Mouse (Mus musculus) thymus, adult 2 months (tissue): ENCODE measurements around the gene Sult1a1. TPM values are rescaled to one million over a fixed set of nuclear protein-coding genes. Genes with fewer than 3 reads are reported as not detected.

Source experiments
- DNase-seq: peaks from one replicate; pipeline ENCODE4 v3.0.0; 2021
- H3K27ac ChIP-seq: fragments of 200-500 bp; 2 replicates; pipeline ENCODE4 v1.5.1; 2012; ENCODE audit warnings: low read length, control low read depth; ENCODE audit not compliant: control insufficient read depth, insufficient read depth
- H3K27me3 ChIP-seq: fragments of 200-500 bp; 2 replicates; pipeline ENCODE4 v1.6.1; 2012; ENCODE audit warnings: mild to moderate bottlenecking, low read length, moderate library complexity, mixed read lengths; ENCODE audit not compliant: control insufficient read depth, insufficient read depth
- H3K36me3 ChIP-seq: fragments of 200-500 bp; 2 replicates; pipeline ENCODE4 v1.6.1; 2012; ENCODE audit warnings: mild to moderate bottlenecking, low read length, moderate library complexity; ENCODE audit not compliant: control insufficient read depth, insufficient read depth
- H3K4me1 ChIP-seq: fragments of 200-500 bp; replicated peaks from 2 replicates; pipeline ENCODE4 v1.6.1; 2012; ENCODE audit warnings: low read length; ENCODE audit not compliant: control insufficient read depth, insufficient read depth
- H3K4me3 ChIP-seq: fragments of 200-500 bp; 2 replicates; pipeline ENCODE4 v1.5.1; 2012; ENCODE audit warnings: mild to moderate bottlenecking, low read length, control low read depth, moderate library complexity; ENCODE audit not compliant: control insufficient read depth, insufficient read depth
- CTCF ChIP-seq: fragments of 200-500 bp; IDR thresholded peaks from 2 replicates; pipeline ENCODE4 v1.5.1; 2012; ENCODE audit warnings: mild to moderate bottlenecking, control low read depth, low read length, moderate library complexity, borderline replicate concordance; ENCODE audit not compliant: control insufficient read depth, poor library complexity, insufficient read depth; ENCODE audit errors: extremely low read depth
- POLR2A ChIP-seq: fragments of 200-500 bp; IDR thresholded peaks from 2 replicates; pipeline ENCODE4 v1.6.1; 2012; ENCODE audit warnings: mild to moderate bottlenecking, low read length, control low read depth, moderate library complexity; ENCODE audit not compliant: control insufficient read depth, poor library complexity, insufficient read depth; ENCODE audit errors: extremely low read depth
- WGBS: fragments of 180-500 bp; shearing (Covaris S2); methylation state at CpG from one replicate; pipeline ENCODE4 v1.1.7; 2018; 5-methylcytosine and 5-hydroxymethylcytosine counted together
- polyA plus RNA-seq: library from polyadenylated mRNA; depleted of rRNA; stranded (reverse); fragments of >200 nt; gene quantifications from 2 replicates; pipeline ENCODE4 v1.2.3, GENCODE M21; 2012

Sult1a1 gene
- polyA plus RNA-seq, 1 experiment = 14.8 TPM

DNA sequence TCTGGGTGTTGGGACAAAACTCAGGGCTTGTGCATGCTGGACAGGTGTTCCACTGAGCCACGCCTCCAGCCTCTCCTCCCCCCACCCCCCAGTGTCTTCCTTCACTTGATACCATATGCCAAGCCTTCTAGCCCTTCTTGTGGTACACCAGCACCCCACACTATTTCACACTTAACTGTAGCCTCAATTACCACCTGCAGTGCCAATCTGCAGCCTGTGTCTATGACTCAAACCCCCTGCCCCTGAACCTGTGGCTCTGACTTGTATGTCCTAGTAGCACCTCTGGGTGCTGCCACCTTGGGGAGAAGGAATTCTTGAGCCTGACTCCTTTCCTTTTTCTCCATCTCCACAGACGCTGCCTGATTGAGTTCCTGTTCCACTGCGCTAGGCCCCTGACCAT lies 35.7 kb upstream of the Sult1a1 start:
- H3K27me3 ChIP-seq = no peaks in the 10 kb centered on the region
- peak; percentile 52 for DNase-seq
- 54% methylated on average over 3 of the region's 3 CpGs for WGBS
- TF ChIP-seq POLR2A = no peak
- TF ChIP-seq CTCF = no peak
- peaks cover 33% of the 10 kb centered on the region for H3K4me1 ChIP-seq
- no peak overlapping the region for H3K4me3 ChIP-seq
- H3K36me3 ChIP-seq = no peaks in the 10 kb centered on the region
- peak overlapping the region; percentile 73 for H3K27ac ChIP-seq

GRCm38 (mm10) chr7:126710266-126710665 lies 34.0 kb upstream of the Sult1a1 start:
- H3K36me3 ChIP-seq = no peaks in the 10 kb centered on the region
- peak overlapping the region; percentile 61; the same call in 1 of the 2 replicates for H3K27ac ChIP-seq
- peaks cover 45% of the 10 kb centered on the region for H3K4me1 ChIP-seq
- WGBS = 7% methylated on average over 4 of the region's 4 CpGs
- DNase-seq = peak; percentile 35
- H3K4me3 ChIP-seq = no peak overlapping the region
- H3K27me3 ChIP-seq = no peaks in the 10 kb centered on the region
- no peak for TF ChIP-seq CTCF
- TF ChIP-seq POLR2A = no peak

DNA sequence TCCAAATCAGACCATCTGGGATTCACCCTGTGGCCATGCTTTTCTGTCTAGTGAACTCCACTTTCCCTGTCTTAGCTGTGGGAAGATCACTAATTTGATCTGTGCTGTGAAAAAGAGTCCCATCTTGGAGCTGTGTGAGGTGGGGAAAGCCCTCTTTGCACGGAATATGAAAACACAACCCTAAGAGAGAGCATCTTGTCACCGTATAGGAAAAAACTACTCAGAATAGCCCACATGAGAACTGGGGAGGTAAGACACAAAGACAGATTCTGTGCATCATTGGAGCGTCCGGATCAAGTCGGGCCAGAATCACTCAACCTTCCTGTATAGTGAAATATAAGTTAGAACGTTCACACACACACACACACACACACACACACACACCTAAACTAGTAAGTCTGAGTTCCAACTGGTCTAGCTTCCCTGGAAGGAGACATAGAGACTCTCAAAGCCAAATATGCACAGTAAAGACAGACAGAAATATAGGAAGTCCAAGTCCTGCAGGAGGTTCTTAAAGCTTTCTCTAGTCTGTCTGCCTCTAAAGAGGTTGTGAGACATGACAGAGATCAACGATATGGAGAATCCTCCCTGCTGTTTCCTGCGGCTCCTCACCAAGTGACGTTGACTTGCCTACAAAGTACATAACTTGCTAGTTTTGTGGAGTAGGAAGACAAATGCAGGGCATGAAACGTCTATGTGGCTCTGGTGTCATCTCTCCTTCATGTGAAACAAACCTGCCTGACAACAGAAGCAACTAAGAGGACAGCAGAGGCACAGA lies 32.1 kb upstream of the Sult1a1 start:
- Histone ChIP-seq H3K4me1 (peaks cover 51% of the 10 kb centered on the region), H3K36me3 (no peaks in the 10 kb centered on the region), H3K27me3 (no peaks in the 10 kb centered on the region), H3K4me3 (no peak overlapping the region), H3K27ac (peak overlapping the region; percentile 98)
- DNase-seq = no peak
- TF ChIP-seq POLR2A (no peak), CTCF (no peak)
- WGBS = 74% methylated on average over 10 of the region's 10 CpGs

GRCm38 (mm10) chr7:126707442-126708174 lies 31.4 kb upstream of the Sult1a1 start, which contains the start of gene Coro1a:
TSS of gene Coro1a (minus strand) at chr7:126707787.
- Histone ChIP-seq H3K27me3 (no peaks in the 10 kb centered on the region), H3K4me1 (peaks cover 47% of the 10 kb centered on the region), H3K27ac (peak within 1 kb of the TSS; percentile 98), H3K4me3 (no peak within 1 kb of the TSS; the same call in 1 of the 2 replicates), H3K36me3 (0 out of 2 replicates have a peak, but pooled peaks cover 5% of the 10 kb centered on the region)
- DNase-seq = peak; percentile 80
- TF ChIP-seq CTCF = 0 out of 2 replicates have a peak, but pooled peaks have one; percentile 41
- TF ChIP-seq POLR2A = no peak; the same call in 1 of the 2 replicates
- WGBS = 13% methylated on average over 19 of the region's 19 CpGs

DNA sequence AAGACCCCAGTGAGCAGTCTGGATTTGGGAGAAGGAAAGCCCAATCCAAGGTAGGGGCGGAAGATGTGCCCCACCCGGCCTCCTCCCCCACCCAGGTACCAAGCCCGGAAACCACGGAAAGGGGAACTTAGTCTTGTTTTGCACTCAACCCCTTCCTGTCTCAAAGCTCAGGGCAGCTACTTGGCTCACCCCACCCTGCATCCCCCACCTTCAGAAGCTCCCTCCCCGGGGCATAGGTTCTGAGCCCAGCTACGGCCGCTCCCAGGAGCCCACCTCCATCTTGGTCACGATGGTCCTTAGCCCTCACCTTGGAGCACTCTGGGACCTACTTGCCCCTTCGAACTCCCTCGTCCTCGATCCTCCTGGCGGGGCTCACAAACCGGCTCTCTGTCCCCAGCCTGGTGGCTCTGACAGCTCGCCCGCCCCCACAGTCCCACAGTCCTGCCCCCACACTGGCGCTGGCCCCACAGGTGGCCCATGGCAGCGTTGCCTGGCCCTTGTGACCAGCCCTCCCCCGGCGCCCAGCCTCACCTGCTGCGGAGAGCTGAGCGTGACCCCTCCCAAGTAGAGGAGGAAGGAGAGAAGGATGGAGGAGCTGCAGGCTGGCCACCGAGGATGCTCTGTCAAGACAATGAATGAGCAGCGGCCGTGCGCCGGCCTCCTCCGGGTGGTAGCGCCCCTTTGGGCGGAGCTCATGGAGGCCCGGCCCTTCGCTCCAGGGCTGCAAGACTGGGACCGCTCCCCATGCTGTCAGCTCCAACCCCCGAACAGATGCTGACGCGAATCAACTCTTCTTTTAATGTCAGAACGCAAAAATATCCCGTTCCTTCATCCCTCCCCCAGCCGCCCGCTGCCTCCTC lies 28.1 kb upstream of the Sult1a1 start:
- Histone ChIP-seq H3K4me1 (peaks cover 51% of the 10 kb centered on the region), H3K36me3 (peaks cover 32% of the 10 kb centered on the region), H3K27ac (peak overlapping the region; percentile 98), H3K4me3 (peak overlapping the region; percentile 88), H3K27me3 (no peaks in the 10 kb centered on the region)
- TF ChIP-seq POLR2A = peak; percentile 79
- no peak for TF ChIP-seq CTCF
- under 1% methylated on average over 39 of the region's 39 CpGs for WGBS
- DNase-seq = peak; percentile 91

GRCm38 (mm10) chr7:126703757-126704077 lies 27.5 kb upstream of the Sult1a1 start:
- H3K4me1 ChIP-seq = peaks cover 51% of the 10 kb centered on the region
- no peak for DNase-seq
- H3K36me3 ChIP-seq = peaks cover 39% of the 10 kb centered on the region
- H3K4me3 ChIP-seq = peak overlapping the region; percentile 88
- H3K27me3 ChIP-seq = no peaks in the 10 kb centered on the region
- TF ChIP-seq POLR2A = no peak
- no peak for TF ChIP-seq CTCF
- WGBS = 3% methylated on average over 7 of the region's 7 CpGs
- H3K27ac ChIP-seq = peak overlapping the region; percentile 98
